Mouse (Mus musculus): ENCODE results near the gene Casp8ap2.

The Casp8ap2 gene

GRCm38 (mm10) chr4:32665843-32666242, 50.6 kb downstream of the Casp8ap2 start:
- no peak for DNase-seq (ENCODE audit: inconsistent age in 2 of 2, low spot score in 1 of 2)

DNA sequence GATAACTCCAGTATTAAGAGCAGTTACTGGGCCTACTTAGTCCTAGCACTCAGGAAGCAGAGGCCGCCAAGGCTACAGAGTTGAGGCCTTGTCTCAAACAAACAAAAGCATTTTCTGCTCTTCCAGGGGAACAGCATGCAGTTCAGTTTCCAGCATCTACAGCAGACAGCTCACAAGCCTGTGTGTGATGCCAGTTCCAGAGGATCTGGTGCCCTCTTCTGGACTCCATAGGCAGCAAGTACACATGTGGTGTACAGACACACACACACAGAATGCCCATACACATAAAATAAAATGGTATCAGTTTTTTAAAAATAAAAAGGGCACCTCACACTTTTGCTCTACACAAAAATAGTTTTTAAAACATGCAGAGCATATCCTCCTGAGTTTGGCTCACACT, 53.0 kb downstream of the Casp8ap2 start:
- DNase-seq (ENCODE audit: inconsistent age in 2 of 2, low spot score in 1 of 2) = no peak

DNA sequence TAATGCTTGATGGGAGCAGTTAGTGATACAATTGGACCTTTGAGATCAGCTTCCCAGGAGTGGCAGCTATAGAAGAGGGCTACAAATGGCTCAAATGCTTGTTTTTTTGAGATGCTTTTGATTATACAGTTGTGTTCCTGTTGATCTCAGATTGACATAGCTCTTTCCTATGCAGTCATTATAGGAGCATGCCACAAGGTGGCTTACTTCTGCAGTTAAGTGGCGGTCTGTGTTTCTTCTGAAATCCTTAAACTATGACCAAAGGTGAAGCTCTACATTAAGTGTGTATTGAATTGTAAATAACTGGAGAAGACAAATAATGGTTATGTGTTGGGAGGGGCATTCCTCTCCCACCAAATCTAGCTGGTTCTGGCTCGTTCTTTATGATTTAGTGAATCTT, 54.6 kb downstream of the Casp8ap2 start:
- DNase-seq (ENCODE audit: inconsistent age in 2 of 2, low spot score in 1 of 2) = no peak

GRCm38 (mm10) chr4:32674025-32674424, 58.8 kb downstream of the Casp8ap2 start:
- DNase-seq (ENCODE audit: inconsistent age in 2 of 2, low spot score in 1 of 2) = no peak

- no peak for DNase-seq (ENCODE audit: inconsistent age in 2 of 2, low spot score in 1 of 2)
Observed at GRCm38 (mm10) chr4:32677471-32677870, 62.2 kb downstream of the Casp8ap2 start.

GRCm38 (mm10) chr4:32680843-32681242, 65.6 kb downstream of the Casp8ap2 start:
- DNase-seq (ENCODE audit: inconsistent age in 2 of 2, low spot score in 1 of 2) = no peak

DNA sequence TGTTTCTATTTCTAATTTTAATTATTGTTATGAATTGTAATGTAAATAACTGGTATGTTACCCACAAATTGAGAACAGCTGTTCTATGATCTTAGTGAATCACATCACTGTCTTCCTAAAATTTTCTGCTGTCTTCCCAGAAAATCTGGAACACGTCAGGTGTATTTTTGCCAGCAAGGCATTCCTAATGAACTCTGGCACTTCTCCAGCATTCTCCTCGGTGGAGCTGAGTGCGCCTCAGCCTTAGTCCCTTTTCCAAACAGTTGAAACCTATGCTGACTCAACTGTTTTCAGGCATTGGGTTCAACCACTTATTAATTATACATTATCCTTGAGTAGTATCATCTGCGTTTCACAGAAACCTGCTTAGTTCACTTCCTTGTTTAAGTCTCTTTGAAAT, 67.2 kb downstream of the Casp8ap2 start:
- DNase-seq (ENCODE audit: inconsistent age in 2 of 2, low spot score in 1 of 2) = no peak

GRCm38 (mm10) chr4:32683061-32683582, 67.9 kb downstream of the Casp8ap2 start:
- no peak for DNase-seq (ENCODE audit: inconsistent age in 2 of 2, low spot score in 1 of 2)

Data from adrenal gland, adult (tissue).